ENCODE assay signal across 10 mouse cellular contexts in genomic region chr9:60664385-60664784, GRCm38 (mm10). TPM values are rescaled to one million over a fixed set of nuclear protein-coding genes. Genes with fewer than 3 reads are reported as not detected.
DNase-seq lines count a peak whose midpoint lies in the region.
"Had no signal": no experiment of that assay in that cellular context is flagged by ENCODE, and none has a peak within 500 bp of the region (broad histone marks: within the 10 kb centered on the region; RNA-seq: fewer than 3 reads in every experiment).

No protein-coding gene starts in this region.

- DNase-seq in gastrocnemius, adult 18-20 months (ENCODE audit: low spot score) = peak; percentile 81
- DNase-seq in gastrocnemius, postnatal 4 days (ENCODE audit: low spot score in 2 of 2) = no peak
- DNase-seq in ovary, postnatal 36 days (ENCODE audit: low spot score) = peak; percentile 8
- DNase-seq in ovary, postnatal 10 days (ENCODE audit: low spot score) = no peak
- peak; percentile 52 for DNase-seq in gastrocnemius, postnatal 10 days
- peak; percentile 53 to 61 for DNase-seq in layer of hippocampus, postnatal 36 days
- DNase-seq in spleen, adult 12 weeks (ENCODE audit: low spot score) = no peak
- DNase-seq in c-Kit-positive CD71-positive TER-119-positive erythroid progenitor cells, embryonic 14.5 days (ENCODE audit: low spot score) = no peak
- DNase-seq: B cell, adult 2 months; liver, postnatal 0 days had no signal

RNA-seq across cellular contexts. Expression of gene Lrrc49, which starts 23.6 kb away (rescaled TPM):
- 1 to 10 TPM; 1.8 to 2.8 TPM for total RNA-seq in gastrocnemius, adult 18-20 months (2021)
- 10 to 100 TPM in 1 of 2 experiments, 1 to 10 TPM in 1; 9.4 to 10.2 TPM for total RNA-seq in gastrocnemius, postnatal 4 days (2021)
- 1 to 10 TPM; 4.7 to 5.1 TPM for total RNA-seq in gastrocnemius, postnatal 10 days (2021)
- total RNA-seq in layer of hippocampus, postnatal 36 days (2021) = 10 to 100 TPM; 54.4 to 58.3 TPM

RNA-seq across cellular contexts. Expression of gene Larp6, which starts 48.4 kb away (rescaled TPM):
- total RNA-seq in gastrocnemius, adult 18-20 months (2021) = 1 to 10 TPM; 1.1 to 1.2 TPM
- total RNA-seq in gastrocnemius, postnatal 4 days (2021) = 1 to 10 TPM; 2.4 to 2.9 TPM
- 1 to 10 TPM; 2.2 to 2.9 TPM for total RNA-seq in gastrocnemius, postnatal 10 days (2021)
- total RNA-seq in layer of hippocampus, postnatal 36 days (2021) = 10 to 100 TPM; 33.4 to 34.8 TPM

Comparison
In these comparisons a context has a peak if more than half of its experiments do, and no peak if none do; other contexts are left out.
1. DNase-seq: peak in gastrocnemius, adult 18-20 months (single experiment), ovary, postnatal 36 days (single experiment), gastrocnemius, postnatal 10 days (single experiment) and layer of hippocampus, postnatal 36 days (2 of 2); none in gastrocnemius, postnatal 4 days (0 of 2), ovary, postnatal 10 days (single experiment), spleen, adult 12 weeks (single experiment) and c-Kit-positive CD71-positive TER-119-positive erythroid progenitor cells, embryonic 14.5 days (single experiment).
2. RNA of gene Lrrc49, which starts 23.6 kb away (total RNA-seq): 54.4 to 58.3 TPM in layer of hippocampus, postnatal 36 days; 9.4 to 10.2 TPM in gastrocnemius, postnatal 4 days, 4.7 to 5.1 TPM in gastrocnemius, postnatal 10 days and 1.8 to 2.8 TPM in gastrocnemius, adult 18-20 months; every median in the first group is over 4 times any median in the second.
3. RNA of gene Larp6, which starts 48.4 kb away (total RNA-seq): 33.4 to 34.8 TPM in layer of hippocampus, postnatal 36 days; 2.4 to 2.9 TPM in gastrocnemius, postnatal 4 days, 2.2 to 2.9 TPM in gastrocnemius, postnatal 10 days and 1.1 to 1.2 TPM in gastrocnemius, adult 18-20 months; every median in the first group is over 4 times any median in the second.